21 mouse cellular contexts compared by ENCODE assay signal in the genomic region with DNA sequence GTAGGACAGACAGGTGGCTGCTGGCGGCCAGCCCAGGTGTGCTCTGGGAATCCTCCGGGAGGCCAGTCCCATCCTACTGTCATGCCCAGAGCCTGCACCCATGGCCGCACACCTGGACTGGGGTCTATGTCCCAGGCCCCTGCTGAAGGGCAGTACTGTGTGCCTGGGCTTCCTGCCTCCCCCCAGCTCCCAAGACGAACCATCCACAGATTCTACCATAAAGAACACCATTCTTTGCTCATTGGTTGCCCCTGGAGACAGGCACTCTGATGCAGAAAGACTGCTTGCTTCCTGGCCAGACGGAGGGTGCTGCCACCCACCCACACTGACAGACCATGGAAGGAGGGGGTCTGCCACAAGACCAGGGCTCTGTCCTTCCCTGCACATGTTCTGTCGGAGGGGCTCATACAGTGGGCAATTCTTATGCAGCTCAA. TPM values are rescaled to one million over a fixed set of nuclear protein-coding genes. Genes with fewer than 3 reads are reported as not detected.
A peak's percentile ranks its signal among the peaks of the same experiment; 100 is the strongest.
DNase-seq lines count a peak whose midpoint lies in the region; ATAC-seq and TF ChIP-seq lines count a peak whose summit lies in the region.
"Had no signal": no experiment of that assay in that cellular context is flagged by ENCODE, and none has a peak within 500 bp of the region (broad histone marks: within the 10 kb centered on the region; RNA-seq: fewer than 3 reads in every experiment).

No protein-coding gene starts in this region.

- whole genome bisulfite sequencing in hindbrain, embryonic 14.5 days, result 65% methylated on average over 6 of the region's 6 CpGs
- 56% methylated on average over 6 of the region's 6 CpGs for WGBS in hindbrain, postnatal 0 days

- no peak overlapping the region for H3K4me3 ChIP-seq in hindbrain, embryonic 14.5 days (replicated peaks; ENCODE audit: low read length)
- H3K4me3 ChIP-seq in hindbrain, postnatal 0 days (ENCODE audit: low read length), result no peak overlapping the region
- H3K4me3 ChIP-seq: embryonic facial prominence, embryonic 15.5 days; kidney, embryonic 15.5 days; limb, embryonic 15.5 days; megakaryocyte, embryonic 14.5 days; myocyte had no signal

- ATAC-seq in frontal cortex, adult (ENCODE audit: low TSS enrichment), result no peak
- peak; percentile 69 for ATAC-seq in hindbrain, embryonic 14.5 days (ENCODE audit: low FRiP score)
- ATAC-seq in hindbrain, postnatal 0 days, result peak; percentile 87

- no peak overlapping the region for H3K27ac ChIP-seq in hindbrain, embryonic 14.5 days
- H3K27ac ChIP-seq in hindbrain, postnatal 0 days, result 0 out of 2 replicates have a peak overlapping the region, but pooled peaks have one; percentile 42
- H3K27ac ChIP-seq: embryonic facial prominence, embryonic 15.5 days; kidney, embryonic 15.5 days; limb, embryonic 15.5 days had no signal

- DNase-seq in frontal cortex, postnatal 10 days (ENCODE audit: low spot score in 2 of 2), result peak; percentile 44 to 63
- DNase-seq in left cerebral cortex, postnatal 14 days (ENCODE audit: low spot score in 2 of 2), result peak; percentile 33 to 62
- DNase-seq in left cerebral cortex, adult 18-20 months (ENCODE audit: low spot score in 2 of 2), result no peak
- no peak for DNase-seq in hindbrain, embryonic 14.5 days (ENCODE audit: low spot score)
- peak; percentile 45 for DNase-seq in hindbrain, postnatal 0 days (ENCODE audit: low spot score)
- DNase-seq in Muller cell, postnatal 12 days (ENCODE audit: inconsistent ontology term), result no peak
- no peak for DNase-seq in layer of hippocampus, adult 11-12 months (ENCODE audit: low spot score)
- DNase-seq: adrenal gland, postnatal 36 days; cerebellum, adult 9-11 months; embryo, embryonic 11 days; gastrocnemius, postnatal 36 days; heart, postnatal 14 days; lung, postnatal 10 days; thymus, postnatal 14 days had no signal

- peaks cover 90% of the 10 kb centered on the region for H3K36me3 ChIP-seq in hindbrain, embryonic 14.5 days (replicated peaks; ENCODE audit: control insufficient read depth, insufficient read depth)
- H3K36me3 ChIP-seq in hindbrain, postnatal 0 days (ENCODE audit: insufficient read depth, low read length), result peaks cover 40% of the 10 kb centered on the region

- intact Hi-C loops in left cerebral cortex, postnatal 14 days (cut with DNase I), result no loop called here

- no peaks in the 10 kb centered on the region for H3K27me3 ChIP-seq in hindbrain, embryonic 14.5 days (ENCODE audit: control insufficient read depth, insufficient read depth, low read length)
- no peaks in the 10 kb centered on the region for H3K27me3 ChIP-seq in hindbrain, postnatal 0 days (ENCODE audit: insufficient read depth, low read length)
- H3K27me3 ChIP-seq: embryonic facial prominence, embryonic 15.5 days; kidney, embryonic 15.5 days; limb, embryonic 15.5 days; megakaryocyte, embryonic 14.5 days had no signal

- no peaks in the 10 kb centered on the region for H3K9me3 ChIP-seq in hindbrain, embryonic 14.5 days (ENCODE audit: control insufficient read depth, low read length)
- H3K9me3 ChIP-seq in hindbrain, postnatal 0 days (ENCODE audit: low read length), result no peaks in the 10 kb centered on the region
- H3K9me3 ChIP-seq: embryonic facial prominence, embryonic 15.5 days; kidney, embryonic 15.5 days; limb, embryonic 15.5 days; megakaryocyte, embryonic 14.5 days had no signal

- no peaks in the 10 kb centered on the region for H3K4me1 ChIP-seq in hindbrain, embryonic 14.5 days (replicated peaks; ENCODE audit: control insufficient read depth, insufficient read depth, low read length)
- H3K4me1 ChIP-seq in hindbrain, postnatal 0 days (ENCODE audit: insufficient read depth, low read length), result peaks cover 2% of the 10 kb centered on the region; the same call in 1 of the 2 replicates
- H3K4me1 ChIP-seq: embryonic facial prominence, embryonic 15.5 days; kidney, embryonic 15.5 days; limb, embryonic 15.5 days had no signal

- H3K4me2 ChIP-seq in hindbrain, embryonic 14.5 days (replicated peaks), result no peak overlapping the region
- no peak overlapping the region for H3K4me2 ChIP-seq in hindbrain, postnatal 0 days (ENCODE audit: low read depth, low read length)
- H3K4me2 ChIP-seq: embryonic facial prominence, embryonic 15.5 days; heart, embryonic 11.5 days; kidney, embryonic 15.5 days; limb, embryonic 15.5 days had no signal

- no peak overlapping the region for H3K9ac ChIP-seq in hindbrain, embryonic 14.5 days
- H3K9ac ChIP-seq in hindbrain, postnatal 0 days (replicated peaks; ENCODE audit: low read length), result no peak overlapping the region
- H3K9ac ChIP-seq: embryonic facial prominence, embryonic 15.5 days; kidney, embryonic 15.5 days; limb, embryonic 15.5 days had no signal

- TF ChIP-seq CTCF in hindbrain, postnatal 0 days (IDR thresholded peaks at IDR 0.05; ENCODE audit: low read depth), result no peak

RNA-seq across cellular contexts. Expression of a gene that starts 22.2 kb away (rescaled TPM):
- total RNA-seq in left cerebral cortex, postnatal 14 days (2021), result 10 to 100 TPM; 13.4 to 14.8 TPM
- total RNA-seq in left cerebral cortex, adult 18-20 months (2021), result 10 to 100 TPM; 10.0 to 11.9 TPM
- polyA plus RNA-seq in hindbrain, embryonic 14.5 days (2014; fragmentation: Nextera tagmentation; extraction: Ambion mirVana), result 2.2 and 4.4 TPM in 2 replicates
- total RNA-seq in hindbrain, postnatal 0 days (2014; rRNA removed), result 9.0 and 13.9 TPM in 2 replicates
- polyA plus RNA-seq in hindbrain, postnatal 0 days (2015; fragmentation: Nextera tagmentation; extraction: Ambion mirVana), result 7.6 and 7.9 TPM in 2 replicates
- total RNA-seq: adrenal gland, postnatal 36 days; gastrocnemius, postnatal 36 days; heart, postnatal 14 days had no signal
- polyA plus RNA-seq: heart, embryonic 11.5 days had no signal

RNA-seq across cellular contexts. Expression of a gene that starts 47.1 kb away (rescaled TPM):
- 10 to 100 TPM; 90.4 to 90.8 TPM for total RNA-seq in left cerebral cortex, postnatal 14 days (2021)
- total RNA-seq in left cerebral cortex, adult 18-20 months (2021), result 10 to 100 TPM; 75.9 to 81.5 TPM
- 64.3 and 75.4 TPM in 2 replicates for polyA plus RNA-seq in hindbrain, embryonic 14.5 days (2014; fragmentation: Nextera tagmentation; extraction: Ambion mirVana)
- 71.7 and 72.6 TPM in 2 replicates for total RNA-seq in hindbrain, postnatal 0 days (2014; rRNA removed)
- polyA plus RNA-seq in hindbrain, postnatal 0 days (2015; fragmentation: Nextera tagmentation; extraction: Ambion mirVana), result 102 and 114 TPM in 2 replicates

Comparison
In these comparisons a context has a peak if more than half of its experiments do, and no peak if none do; other contexts are left out.
1. DNase-seq: peak in frontal cortex, postnatal 10 days (2 of 2), left cerebral cortex, postnatal 14 days (2 of 2) and hindbrain, postnatal 0 days (single experiment); none in left cerebral cortex, adult 18-20 months (0 of 2), hindbrain, embryonic 14.5 days (single experiment), Muller cell, postnatal 12 days (single experiment) and layer of hippocampus, adult 11-12 months (single experiment).